Mouse (Mus musculus): Measurements from ENCODE around the gene Antxr2. TPM values are rescaled to one million over a fixed set of nuclear protein-coding genes. Genes with fewer than 3 reads are reported as not detected.

The Antxr2 gene
- polyA plus RNA-seq, 1 experiment from 2014 or later = 18.8 TPM

GRCm38 (mm10) chr5:97954193-97954772 lies 76.6 kb downstream of the Antxr2 start:
- Histone ChIP-seq H3K4me2 (no peak overlapping the region), H3K4me1 (no peaks in the 10 kb centered on the region), H3K36me3 (peaks cover 6% of the 10 kb centered on the region), H3K9me3 (replicated peaks) (no peaks in the 10 kb centered on the region), H3K27me3 (no peaks in the 10 kb centered on the region), H3K4me3 (replicated peaks) (no peak overlapping the region), H3K27ac (no peak overlapping the region), H3K9ac (no peak overlapping the region)
- no peak for ATAC-seq (replicated peaks; ENCODE audit: low FRiP score)
- 70% methylated on average over 5 of the region's 5 CpGs for WGBS

GRCm38 (mm10) chr5:97953241-97953920 lies 77.5 kb downstream of the Antxr2 start:
- 85% methylated on average over 11 of the region's 11 CpGs for WGBS
- H3K4me2 ChIP-seq = no peak overlapping the region
- no peaks in the 10 kb centered on the region for H3K27me3 ChIP-seq
- H3K27ac ChIP-seq = no peak overlapping the region
- no peak overlapping the region for H3K9ac ChIP-seq
- ATAC-seq (replicated peaks; ENCODE audit: low FRiP score) = no peak
- H3K36me3 ChIP-seq = peaks cover 4% of the 10 kb centered on the region
- no peaks in the 10 kb centered on the region for H3K4me1 ChIP-seq
- no peak overlapping the region for H3K4me3 ChIP-seq (replicated peaks)
- no peaks in the 10 kb centered on the region for H3K9me3 ChIP-seq (replicated peaks)

- H3K27me3 ChIP-seq = no peaks in the 10 kb centered on the region
- peaks cover 10% of the 10 kb centered on the region for H3K36me3 ChIP-seq
- no peak for ATAC-seq (replicated peaks; ENCODE audit: low FRiP score)
- no peaks in the 10 kb centered on the region for H3K9me3 ChIP-seq (replicated peaks)
- H3K27ac ChIP-seq = no peak overlapping the region
- no peak overlapping the region for H3K4me2 ChIP-seq
- H3K9ac ChIP-seq = no peak overlapping the region
- H3K4me3 ChIP-seq (replicated peaks) = no peak overlapping the region
- H3K4me1 ChIP-seq = no peaks in the 10 kb centered on the region
- 86% methylated on average over 3 of the region's 3 CpGs for WGBS
These were observed 83.6 kb downstream of the Antxr2 start for GRCm38 (mm10) chr5:97947261-97947660.

GRCm38 (mm10) chr5:97946236-97946635 lies 84.6 kb downstream of the Antxr2 start:
- no peak for ATAC-seq (replicated peaks; ENCODE audit: low FRiP score)
- 88% methylated on average over 4 of the region's 4 CpGs for WGBS
- Histone ChIP-seq H3K9me3 (replicated peaks) (no peaks in the 10 kb centered on the region), H3K4me1 (no peaks in the 10 kb centered on the region), H3K27ac (no peak overlapping the region), H3K27me3 (no peaks in the 10 kb centered on the region), H3K36me3 (peaks cover 14% of the 10 kb centered on the region), H3K9ac (no peak overlapping the region), H3K4me3 (replicated peaks) (no peak overlapping the region), H3K4me2 (no peak overlapping the region)

GRCm38 (mm10) chr5:97935140-97936129 lies 95.4 kb downstream of the Antxr2 start:
- H3K9me3 ChIP-seq (replicated peaks) = no peaks in the 10 kb centered on the region
- peak overlapping the region; percentile 38 for H3K9ac ChIP-seq
- no peaks in the 10 kb centered on the region for H3K27me3 ChIP-seq
- H3K27ac ChIP-seq = no peak overlapping the region
- WGBS = 4% methylated on average over 56 of the region's 56 CpGs
- peak overlapping the region; percentile 55 for H3K4me3 ChIP-seq (replicated peaks)
- peak; percentile 91 for ATAC-seq (replicated peaks; ENCODE audit: low FRiP score)
- H3K4me2 ChIP-seq = peak overlapping the region; percentile 95
- H3K36me3 ChIP-seq = 0 out of 2 replicates have a peak, but pooled peaks cover 8% of the 10 kb centered on the region
- H3K4me1 ChIP-seq = peaks cover 13% of the 10 kb centered on the region

GRCm38 (mm10) chr5:97917654-97918053 lies 113.2 kb downstream of the Antxr2 start:
- H3K36me3 ChIP-seq = no peaks in the 10 kb centered on the region
- no peak overlapping the region for H3K4me3 ChIP-seq (replicated peaks)
- WGBS = 22% methylated on average over 11 of the region's 11 CpGs
- no peaks in the 10 kb centered on the region for H3K9me3 ChIP-seq (replicated peaks)
- H3K27me3 ChIP-seq = no peaks in the 10 kb centered on the region
- H3K9ac ChIP-seq = no peak overlapping the region
- H3K4me1 ChIP-seq = no peaks in the 10 kb centered on the region
- H3K4me2 ChIP-seq = no peak overlapping the region
- peak; percentile 79 for ATAC-seq (replicated peaks; ENCODE audit: low FRiP score)
- H3K27ac ChIP-seq = no peak overlapping the region

- ATAC-seq (replicated peaks; ENCODE audit: low FRiP score) = no peak
- H3K4me2 ChIP-seq = no peak overlapping the region
- no peaks in the 10 kb centered on the region for H3K27me3 ChIP-seq
- H3K27ac ChIP-seq = no peak overlapping the region
- H3K4me1 ChIP-seq = no peaks in the 10 kb centered on the region
- no peaks in the 10 kb centered on the region for H3K9me3 ChIP-seq (replicated peaks)
- H3K4me3 ChIP-seq (replicated peaks) = no peak overlapping the region
- WGBS = 77% methylated on average over 2 of the region's 2 CpGs
- no peak overlapping the region for H3K9ac ChIP-seq
- H3K36me3 ChIP-seq = no peaks in the 10 kb centered on the region
These were observed 116.0 kb downstream of the Antxr2 start for GRCm38 (mm10) chr5:97914890-97915289.

GRCm38 (mm10) chr5:97913901-97914300 lies 116.9 kb downstream of the Antxr2 start:
- Histone ChIP-seq H3K36me3 (no peaks in the 10 kb centered on the region), H3K9ac (no peak overlapping the region), H3K27ac (no peak overlapping the region), H3K27me3 (no peaks in the 10 kb centered on the region), H3K9me3 (replicated peaks) (no peaks in the 10 kb centered on the region), H3K4me1 (no peaks in the 10 kb centered on the region), H3K4me3 (replicated peaks) (no peak overlapping the region), H3K4me2 (no peak overlapping the region)
- WGBS = 90% methylated on average over 6 of the region's 6 CpGs
- ATAC-seq (replicated peaks; ENCODE audit: low FRiP score) = no peak

- Histone ChIP-seq H3K27me3 (no peaks in the 10 kb centered on the region), H3K9ac (no peak overlapping the region), H3K36me3 (no peaks in the 10 kb centered on the region), H3K27ac (no peak overlapping the region), H3K4me2 (no peak overlapping the region), H3K4me3 (replicated peaks) (no peak overlapping the region), H3K9me3 (replicated peaks) (no peaks in the 10 kb centered on the region), H3K4me1 (no peaks in the 10 kb centered on the region)
- ATAC-seq (replicated peaks; ENCODE audit: low FRiP score) = no peak
- WGBS = 53% methylated on average over 6 of the region's 6 CpGs
These were observed 123.4 kb downstream of the Antxr2 start for GRCm38 (mm10) chr5:97907482-97907881.

GRCm38 (mm10) chr5:97906537-97907266 lies 124.1 kb downstream of the Antxr2 start:
- Histone ChIP-seq H3K27ac (no peak overlapping the region), H3K4me3 (replicated peaks) (no peak overlapping the region), H3K9ac (no peak overlapping the region), H3K4me2 (no peak overlapping the region), H3K9me3 (replicated peaks) (no peaks in the 10 kb centered on the region), H3K4me1 (no peaks in the 10 kb centered on the region), H3K27me3 (no peaks in the 10 kb centered on the region), H3K36me3 (no peaks in the 10 kb centered on the region)
- no peak for ATAC-seq (replicated peaks; ENCODE audit: low FRiP score)
- 76% methylated on average over 13 of the region's 13 CpGs for WGBS

GRCm38 (mm10) chr5:97905856-97906255 lies 125.0 kb downstream of the Antxr2 start:
- whole genome bisulfite sequencing = 86% methylated on average over 3 of the region's 3 CpGs
- no peak overlapping the region for H3K27ac ChIP-seq
- H3K9ac ChIP-seq = no peak overlapping the region

More at GRCm38 (mm10) chr5:97905856-97906255, 125.0 kb downstream of the Antxr2 start:
- H3K4me1 ChIP-seq = no peaks in the 10 kb centered on the region
- no peak overlapping the region for H3K4me3 ChIP-seq (replicated peaks)
- ATAC-seq (replicated peaks; ENCODE audit: low FRiP score) = no peak
- H3K9me3 ChIP-seq (replicated peaks) = no peaks in the 10 kb centered on the region
- H3K4me2 ChIP-seq = no peak overlapping the region
- H3K27me3 ChIP-seq = no peaks in the 10 kb centered on the region
- no peaks in the 10 kb centered on the region for H3K36me3 ChIP-seq

Measured in kidney, embryonic 15.5 days (tissue).